Mouse (Mus musculus): Measurements from ENCODE around the gene Phex. TPM values are rescaled to one million over a fixed set of nuclear protein-coding genes. Genes with fewer than 3 reads are reported as not detected.

The Phex gene
- under 1 TPM; 0.29 to 0.33 TPM for total RNA-seq (2021)
- long read RNA-seq, experiment 1, partial matches to known transcripts, result 0 of 3 reads
- long read RNA-seq, experiment 1, other reads (novel, unspliced or antisense), result 3 of 3 reads
- long read RNA-seq, experiment 2, partial matches to known transcripts, result 0 of 8 reads
- long read RNA-seq, experiment 2, other reads (novel, unspliced or antisense), result 8 of 8 reads

- no peak for DNase-seq
Observed at GRCm38 (mm10) chrX:157415212-157415611, at the start of gene Phex. Phex (minus strand) TSS chrX:157415312.

- no peak for DNase-seq
Observed at GRCm38 (mm10) chrX:157462716-157463115, 47.6 kb upstream of the Phex start.

- no peak for DNase-seq
Observed at GRCm38 (mm10) chrX:157454430-157454829, 39.3 kb upstream of the Phex start.

- no peak for DNase-seq
Observed at GRCm38 (mm10) chrX:157449000-157449399, 33.9 kb upstream of the Phex start.

- DNase-seq, result no peak
Observed at GRCm38 (mm10) chrX:157447431-157447830, 32.3 kb upstream of the Phex start.

- DNase-seq, result no peak
Observed at GRCm38 (mm10) chrX:157434768-157435167, 19.7 kb upstream of the Phex start.

GRCm38 (mm10) chrX:157419451-157419850, 4.3 kb upstream of the Phex start:
- no peak for DNase-seq

- no peak for DNase-seq
Observed at GRCm38 (mm10) chrX:157404919-157405318, 10.2 kb downstream of the Phex start.

GRCm38 (mm10) chrX:157391241-157391640, 23.9 kb downstream of the Phex start:
- no peak for DNase-seq

GRCm38 (mm10) chrX:157390102-157390501, 25.0 kb downstream of the Phex start:
- DNase-seq, result no peak

- no peak for DNase-seq
Observed at GRCm38 (mm10) chrX:157388419-157388818, 26.7 kb downstream of the Phex start.

GRCm38 (mm10) chrX:157387025-157387424, 28.1 kb downstream of the Phex start:
- DNase-seq, result no peak

GRCm38 (mm10) chrX:157378822-157379221, 36.3 kb downstream of the Phex start:
- no peak for DNase-seq

- no peak for DNase-seq
Observed at GRCm38 (mm10) chrX:157377456-157377855, 37.7 kb downstream of the Phex start.

- DNase-seq, result no peak
Observed at GRCm38 (mm10) chrX:157373873-157374272, 41.2 kb downstream of the Phex start.

GRCm38 (mm10) chrX:157369166-157369565, 45.9 kb downstream of the Phex start:
- no peak for DNase-seq

GRCm38 (mm10) chrX:157355521-157355920, 59.6 kb downstream of the Phex start:
- no peak for DNase-seq

- no peak for DNase-seq
Observed at GRCm38 (mm10) chrX:157346201-157346600, 68.9 kb downstream of the Phex start.

- DNase-seq, result peak; percentile 12
Observed at GRCm38 (mm10) chrX:157334726-157335125, 80.4 kb downstream of the Phex start.

- DNase-seq, result no peak
Observed at GRCm38 (mm10) chrX:157329821-157330220, 85.3 kb downstream of the Phex start.

- DNase-seq, result peak; percentile 48
Observed at GRCm38 (mm10) chrX:157328396-157328795, 86.7 kb downstream of the Phex start.

- no peak for DNase-seq
Observed at GRCm38 (mm10) chrX:157327756-157328155, 87.4 kb downstream of the Phex start.

GRCm38 (mm10) chrX:157324396-157324795, 90.7 kb downstream of the Phex start:
- no peak for DNase-seq

GRCm38 (mm10) chrX:157310331-157310730, 104.8 kb downstream of the Phex start:
- no peak for DNase-seq

GRCm38 (mm10) chrX:157308171-157308570, 106.9 kb downstream of the Phex start:
- DNase-seq, result no peak
